Mouse (Mus musculus) embryonic stem cell, embryonic (primary cell): ENCODE results near the gene Rrp8.

Source experiments
- CTCF ChIA-PET, 4 experiments: fragments of 300-600 bp in 2 of 4; fragments of 350-600 bp in 2 of 4; sonication (Branson Sonifier 250); formaldehyde crosslinking; loops; one replicate each; lab custom pipeline; 2022; ENCODE audit warnings: inconsistent platforms in 2 of 4; lab: Charles Lee
- POLR2A ChIA-PET, 4 experiments: fragments of 300-600 bp in 2 of 4; fragments of 350-600 bp in 2 of 4; sonication (Branson Sonifier 250); formaldehyde crosslinking; loops; one replicate each; lab custom pipeline; 2022; ENCODE audit warnings: antibody characterized with exemption in 4 of 4, inconsistent platforms in 1 of 4; lab: Charles Lee

The Rrp8 gene

GRCm38 (mm10) chr7:105736911-105737521 lies at the start of gene Rrp8:
Gene Rrp8 (minus strand): TSS chr7:105737385.
- ChIA-PET POLR2A (interaction anchor here (0.6 to 10.9 kb wide), 24 partner anchors 7 to 1857 kb away, joined by 3 to 185 read pairs (median 8); partner anchors contain the start of genes Tpp1 (in 4 of the 4), Mrpl17 (in 3 of the 4), Arfip2 (in 2 of the 4) and Gm45799 (in 2 of the 4)), CTCF (interaction anchor here in 2 of 4 experiments (0.7 to 1.6 kb wide), 4 partner anchors 10 to 328 kb away, joined by 4 to 10 read pairs (median 8); partner anchors contain the start of genes Dnhd1 (in 1 of the 2) and Mrpl17 (in 1 of the 2))

DNA sequence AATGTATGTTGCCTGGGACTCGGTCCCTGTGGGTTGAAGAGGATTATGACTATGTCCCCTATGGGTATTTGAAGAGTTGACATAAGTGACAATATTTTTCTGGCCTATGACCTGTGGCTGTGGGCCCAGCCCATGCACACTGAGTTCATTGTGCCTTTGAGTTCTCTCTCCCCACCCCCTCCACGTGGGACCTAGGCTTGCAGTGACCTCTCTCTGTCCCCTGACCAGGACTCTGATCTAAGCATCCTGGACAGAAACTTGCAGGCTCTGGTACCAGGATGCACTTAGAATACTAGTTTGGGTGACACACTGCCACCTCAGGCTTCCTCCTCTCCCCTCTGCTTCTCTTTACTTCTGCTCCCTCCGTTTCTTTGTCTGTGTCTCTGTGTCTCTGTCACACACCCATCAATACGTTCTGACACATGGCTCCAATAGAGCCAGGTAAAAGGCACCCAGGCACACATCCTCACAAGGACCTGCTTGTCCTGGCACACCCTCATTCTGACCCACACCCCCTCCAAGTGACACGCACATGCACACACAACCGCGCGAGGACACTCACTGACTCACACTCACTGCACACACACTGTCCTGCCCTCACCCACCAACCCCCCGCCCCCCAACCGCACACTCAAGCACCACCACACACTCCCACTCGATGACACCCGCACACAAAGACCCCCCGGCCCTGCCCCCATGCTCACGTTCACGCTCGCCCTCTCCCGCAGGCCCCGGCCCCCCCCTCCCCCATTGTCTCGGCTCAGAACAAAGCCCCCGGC lies 49.5 kb upstream of the Rrp8 start:
- ChIA-PET CTCF (no interaction called here), POLR2A (interaction anchor here in 2 of 4 experiments (0.8 to 4.3 kb wide), 3 partner anchors 14 to 35 kb away, joined by 3 to 24 read pairs (median 5); partner anchors contain the start of gene Tpp1 (in 2 of the 2))

GRCm38 (mm10) chr7:105784556-105784955 lies 47.4 kb upstream of the Rrp8 start:
- CTCF ChIA-PET = interaction anchor here in 1 of 4 experiments (1.1 kb wide), 1 partner anchor 12 kb away, joined by 3 read pairs; no protein-coding TSS in a partner anchor
- POLR2A ChIA-PET = interaction anchor here in 2 of 4 experiments (1.0 to 4.3 kb wide), 4 partner anchors 10 to 48 kb away, joined by 3 to 24 read pairs (median 4); partner anchors contain the start of genes Tpp1 (in 2 of the 2) and Ilk (in 1 of the 2)

GRCm38 (mm10) chr7:105783861-105784260 lies 46.7 kb upstream of the Rrp8 start:
- ChIA-PET CTCF (interaction anchor here in 1 of 4 experiments (1.1 kb wide), 1 partner anchor 13 kb away, joined by 3 read pairs; no protein-coding TSS in a partner anchor), POLR2A (interaction anchor here in 3 of 4 experiments (1.2 to 4.3 kb wide), 7 partner anchors 10 to 48 kb away, joined by 3 to 24 read pairs (median 4); partner anchors contain the start of genes Tpp1 (in 3 of the 3) and Ilk (in 1 of the 3))

DNA sequence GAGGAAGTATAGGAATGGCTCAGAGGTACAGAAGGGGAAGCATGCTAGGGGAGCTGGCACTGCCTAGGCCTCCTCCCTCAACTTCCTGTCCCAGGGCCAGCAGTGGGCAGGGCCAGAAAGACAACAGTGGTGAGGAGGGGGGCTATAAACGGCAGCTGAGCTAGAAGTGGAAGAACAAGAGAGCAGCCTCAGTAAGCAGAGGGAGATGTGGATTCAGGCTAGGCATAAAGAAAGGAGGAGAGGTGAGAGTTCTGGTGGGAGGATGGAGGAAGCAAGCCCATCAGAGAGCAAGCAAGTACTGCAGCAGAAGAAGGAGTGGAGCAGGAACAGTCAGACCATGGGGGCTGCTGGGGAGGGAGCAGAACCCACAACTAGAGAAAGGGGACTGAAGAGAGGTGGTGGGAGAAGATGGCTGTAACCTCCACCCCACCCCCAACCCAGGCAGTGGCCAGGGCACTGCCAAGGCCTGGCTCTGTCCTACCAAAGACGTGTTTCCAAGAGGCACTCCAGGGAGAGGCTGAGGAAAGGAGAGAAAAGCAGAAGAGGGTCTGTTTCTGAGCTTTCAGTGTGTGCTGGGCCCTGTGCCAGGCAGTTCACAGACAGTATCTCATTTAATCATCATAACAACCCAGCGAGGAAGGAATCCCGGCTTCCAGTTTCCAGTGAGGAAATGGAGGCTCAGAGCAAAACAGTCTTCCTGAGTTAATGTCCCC lies 41.5 kb upstream of the Rrp8 start:
- POLR2A ChIA-PET = no interaction called here
- CTCF ChIA-PET = no interaction called here

DNA sequence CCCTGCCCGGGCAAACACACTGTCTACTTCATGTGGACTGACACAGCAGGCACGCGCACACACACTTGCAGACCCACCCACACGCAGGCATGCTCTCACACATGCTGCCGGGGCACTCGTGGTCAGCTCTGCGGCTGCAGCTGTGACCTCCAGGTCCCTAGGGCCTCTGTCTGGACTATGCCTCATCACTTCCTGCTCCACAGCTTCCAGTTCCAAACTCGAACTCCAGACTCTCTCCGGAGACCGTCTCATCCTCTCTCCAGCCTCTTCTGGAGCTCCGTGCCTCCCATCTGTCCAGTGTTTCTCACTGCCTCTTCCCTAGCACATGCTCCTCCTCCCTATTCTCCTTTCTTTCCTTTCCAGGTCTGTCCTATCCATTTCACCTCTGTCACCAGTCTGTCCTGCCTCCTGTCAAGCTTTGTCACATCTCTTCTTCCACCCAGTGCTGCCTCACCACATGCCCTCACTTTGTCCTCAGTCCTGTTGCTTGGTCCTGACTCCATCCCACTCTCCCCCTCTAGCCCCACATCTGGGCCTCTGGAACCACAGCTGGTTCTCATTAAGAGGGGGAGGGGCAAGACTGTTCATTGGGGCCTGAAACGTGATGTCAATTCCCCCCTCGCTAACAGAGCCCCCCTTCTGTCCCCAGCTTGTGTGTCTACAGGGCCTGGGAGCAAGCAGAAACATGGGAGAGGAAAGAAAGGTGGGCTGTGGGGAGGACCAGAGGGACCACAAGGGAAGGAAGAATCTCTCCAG lies 40.8 kb upstream of the Rrp8 start:
- ChIA-PET POLR2A (no interaction called here), CTCF (interaction anchor here in 1 of 4 experiments (0.6 kb wide), 1 partner anchor 39 kb away, joined by 6 read pairs; no protein-coding TSS in a partner anchor)

GRCm38 (mm10) chr7:105777316-105777715 lies 40.1 kb upstream of the Rrp8 start:
- POLR2A ChIA-PET = no interaction called here
- CTCF ChIA-PET = no interaction called here

- ChIA-PET CTCF (no interaction called here), POLR2A (no interaction called here)
Observed at GRCm38 (mm10) chr7:105776026-105776425, 38.8 kb upstream of the Rrp8 start.

DNA sequence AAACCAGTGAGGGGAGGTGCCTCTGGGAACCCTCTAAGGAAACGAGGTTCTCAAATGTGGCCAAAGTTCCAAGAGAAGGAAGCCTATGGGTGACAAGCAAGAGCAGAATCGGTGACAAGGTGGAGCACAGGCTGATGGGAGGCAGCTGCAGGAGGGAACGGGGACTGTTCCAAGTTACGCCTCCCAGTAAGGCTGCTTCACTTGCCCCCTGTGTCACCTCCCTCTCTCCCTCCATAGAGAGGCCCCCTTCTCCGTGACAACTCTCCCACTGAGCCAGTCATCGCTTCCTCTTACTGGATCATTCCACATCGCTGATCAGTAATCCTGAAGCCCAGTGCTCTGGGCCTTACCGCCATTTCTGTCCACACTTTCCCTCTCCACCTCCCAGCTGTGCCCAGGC lies 37.5 kb upstream of the Rrp8 start:
- ChIA-PET CTCF (no interaction called here), POLR2A (interaction anchor here in 1 of 4 experiments (1.0 kb wide), 1 partner anchor 11 kb away, joined by 3 read pairs; no protein-coding TSS in a partner anchor)

DNA sequence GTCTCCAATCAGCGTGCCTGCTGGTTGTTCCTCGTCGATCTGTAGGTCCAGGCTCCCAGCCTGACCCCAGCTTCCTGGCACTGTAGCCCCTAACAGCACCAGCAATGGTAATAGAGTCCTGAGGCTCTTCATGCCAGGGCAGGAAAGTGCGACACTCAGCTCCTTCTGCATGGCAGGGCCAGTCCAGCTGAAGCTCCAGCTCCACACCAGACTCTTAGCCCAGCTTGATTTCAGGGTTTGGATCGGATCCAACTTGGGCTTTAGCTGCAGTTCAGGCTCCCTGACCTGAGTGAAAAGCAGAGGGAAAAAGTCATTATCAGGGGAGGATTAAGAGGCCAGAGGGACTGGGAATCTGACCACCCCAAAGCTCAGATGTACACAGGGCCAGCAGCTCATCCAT lies 35.9 kb upstream of the Rrp8 start:
- CTCF ChIA-PET = no interaction called here

GRCm38 (mm10) chr7:105772331-105772730 lies 35.1 kb upstream of the Rrp8 start:
- ChIA-PET POLR2A (interaction anchor here in 3 of 4 experiments (1.1 to 1.8 kb wide), 7 partner anchors 10 to 39 kb away, joined by 3 to 6 read pairs (median 5); partner anchors contain the start of genes Mrpl17 (in 2 of the 3) and Tpp1 (in 1 of the 3)), CTCF (interaction anchor here in 1 of 4 experiments (0.8 kb wide), 1 partner anchor 121 kb away, joined by 6 read pairs; the partner anchor contains the start of gene Dnhd1)

More for the DNA sequence above, 35.9 kb upstream of the Rrp8 start:
- POLR2A ChIA-PET = interaction anchor here in 3 of 4 experiments (0.7 to 1.8 kb wide), 12 partner anchors 10 to 38 kb away, joined by 3 to 6 read pairs (median 4); partner anchors contain the start of genes Mrpl17 (in 2 of the 3), Tpp1 (in 2 of the 3) and Taf10 (in 1 of the 3)

- CTCF ChIA-PET = no interaction called here
- POLR2A ChIA-PET = interaction anchor here in 1 of 4 experiments (0.8 kb wide), 1 partner anchor 8 kb away, joined by 3 read pairs; no protein-coding TSS in a partner anchor
Observed at GRCm38 (mm10) chr7:105769959-105770358, 32.8 kb upstream of the Rrp8 start.

DNA sequence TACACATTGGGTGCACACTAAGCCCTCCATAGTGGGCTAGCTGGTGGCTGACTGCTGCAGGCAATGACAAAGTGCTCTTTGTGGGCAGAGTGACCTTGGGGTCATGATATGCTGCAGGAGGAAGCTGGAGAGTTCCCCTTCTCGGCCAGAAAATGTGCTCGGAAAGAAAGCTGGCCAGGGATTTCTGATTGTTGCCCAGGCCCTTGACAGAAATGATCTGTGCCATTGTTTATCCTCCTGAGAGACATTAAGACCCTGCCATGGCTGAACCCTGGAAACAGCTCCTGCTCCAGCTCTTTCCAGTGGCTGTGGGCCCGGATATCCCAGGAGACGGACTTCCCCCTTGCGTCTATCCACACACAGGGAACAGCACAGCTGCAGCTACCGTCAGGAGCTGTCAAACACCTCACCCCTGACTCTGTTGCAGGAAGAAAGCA lies 30.6 kb upstream of the Rrp8 start:
- ChIA-PET CTCF (no interaction called here), POLR2A (interaction anchor here in 1 of 4 experiments (1.3 kb wide), 1 partner anchor 15 kb away, joined by 5 read pairs; the partner anchor contains the start of gene Tpp1)

- ChIA-PET CTCF (no interaction called here), POLR2A (interaction anchor here in 2 of 4 experiments (1.0 to 4.1 kb wide), 2 partner anchors 13 to 20 kb away, joined by 3 to 35 read pairs; partner anchors contain the start of genes Taf10 (in 1 of the 2) and Tpp1 (in 1 of the 2))
Observed at GRCm38 (mm10) chr7:105764331-105764730, 27.1 kb upstream of the Rrp8 start.

DNA sequence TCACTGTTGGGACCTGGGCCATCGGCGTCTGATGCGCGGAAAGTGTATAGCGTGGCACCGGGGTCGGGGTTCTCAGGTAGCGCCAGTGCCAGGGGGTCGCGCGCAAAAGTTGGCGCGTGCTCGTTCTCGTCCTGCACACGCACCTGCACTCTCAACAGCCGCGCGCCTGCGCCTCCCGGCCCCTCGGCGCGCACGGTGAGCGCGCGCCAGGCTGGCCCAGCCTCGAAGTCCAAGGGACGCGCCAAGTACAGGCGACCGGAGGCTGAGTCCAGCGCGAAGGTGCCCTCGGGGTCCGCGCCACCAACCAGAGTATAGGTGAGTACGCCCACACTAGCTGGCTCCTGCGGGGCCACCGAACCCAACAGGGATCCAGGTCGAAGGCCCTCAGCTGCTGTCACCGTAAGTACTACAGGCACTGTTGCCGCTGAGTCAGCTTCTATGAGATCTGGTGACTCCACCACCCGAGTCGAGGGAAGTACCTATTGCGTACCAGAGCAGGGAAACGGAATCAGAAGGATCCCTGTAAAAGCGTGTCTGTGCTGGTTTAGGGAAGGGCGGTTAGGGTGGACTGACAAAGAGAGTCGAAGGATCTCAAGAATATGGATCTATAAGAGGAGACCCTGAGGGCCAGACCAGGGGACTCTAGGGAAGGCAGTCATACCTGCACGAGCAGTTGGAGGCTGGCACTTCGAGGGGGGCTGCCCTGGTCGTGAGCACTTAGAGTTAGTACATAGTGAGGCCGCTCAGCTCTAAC lies 25.5 kb upstream of the Rrp8 start:
- ChIA-PET CTCF (interaction anchor here in 2 of 4 experiments (1.4 kb wide), 2 partner anchors 48 to 112 kb away, joined by 3 read pairs; partner anchors contain the start of genes Dnhd1 (in 1 of the 2) and Mrpl17 (in 1 of the 2)), POLR2A (interaction anchor here (0.7 to 4.1 kb wide), 14 partner anchors 9 to 112 kb away, joined by 3 to 35 read pairs (median 4); partner anchors contain the start of genes Tpp1 (in 4 of the 4), Mrpl17 (in 2 of the 4), Taf10 (in 2 of the 4) and Dnhd1 (in 1 of the 4))
